8 mouse cellular contexts compared by ENCODE assay signal in genomic region chr9:48495548-48495932, GRCm38 (mm10). TPM values are rescaled to one million over a fixed set of nuclear protein-coding genes. Genes with fewer than 3 reads are reported as not detected.
DNase-seq lines count a peak whose midpoint lies in the region; ATAC-seq and TF ChIP-seq lines count a peak whose summit lies in the region.

No protein-coding gene starts in this region.

- WGBS in heart, embryonic 12.5 days = 4% methylated on average over 34 of the region's 34 CpGs
- WGBS in forebrain, embryonic 13.5 days = 2% methylated on average over 34 of the region's 34 CpGs
- WGBS in liver, embryonic 13.5 days (ENCODE audit: insufficient replicate concordance) = 3% methylated on average over 34 of the region's 34 CpGs
- 5% methylated on average over 34 of the region's 34 CpGs for WGBS in stomach, postnatal 0 days

- peaks cover 20% of the 10 kb centered on the region for H3K4me1 ChIP-seq in heart, embryonic 12.5 days (replicated peaks)
- peaks cover 22% of the 10 kb centered on the region for H3K4me1 ChIP-seq in forebrain, embryonic 13.5 days
- H3K4me1 ChIP-seq in liver, embryonic 13.5 days (replicated peaks) = peaks cover 28% of the 10 kb centered on the region
- H3K4me1 ChIP-seq in stomach, postnatal 0 days (replicated peaks; ENCODE audit: control insufficient read depth, insufficient read depth) = 0 out of 2 replicates have a peak, but pooled peaks cover 3% of the 10 kb centered on the region

- peak overlapping the region; percentile 97 for H3K4me3 ChIP-seq in heart, embryonic 12.5 days
- H3K4me3 ChIP-seq in forebrain, embryonic 13.5 days = peak overlapping the region; percentile 81
- H3K4me3 ChIP-seq in liver, embryonic 13.5 days (replicated peaks) = peak overlapping the region; percentile 93
- peak overlapping the region; percentile 93 for H3K4me3 ChIP-seq in stomach, postnatal 0 days (ENCODE audit: low read depth, low read length)

- peak overlapping the region; percentile 96 for H3K9ac ChIP-seq in heart, embryonic 12.5 days
- peak overlapping the region; percentile 91 for H3K9ac ChIP-seq in forebrain, embryonic 13.5 days
- H3K9ac ChIP-seq in liver, embryonic 13.5 days = peak overlapping the region; percentile 95
- H3K9ac ChIP-seq in stomach, postnatal 0 days (ENCODE audit: low read length) = peak overlapping the region; percentile 94

- no peak for DNase-seq in heart, postnatal 4 days
- peak; percentile 48 for DNase-seq in ES-CJ7 (ENCODE audit: low read depth, low spot score)
- no peak for DNase-seq in liver, embryonic 13.5 days
- no peak for DNase-seq in stomach, postnatal 0 days (ENCODE audit: low spot score)
- no peak for DNase-seq in gastrocnemius, adult 18-20 months (ENCODE audit: low spot score)
- no peak for DNase-seq in cerebellum, adult 18-20 months

- H3K9me3 ChIP-seq in heart, embryonic 12.5 days (replicated peaks) = no peaks in the 10 kb centered on the region
- H3K9me3 ChIP-seq in forebrain, embryonic 13.5 days (replicated peaks) = no peaks in the 10 kb centered on the region
- H3K9me3 ChIP-seq in liver, embryonic 13.5 days (replicated peaks) = no peaks in the 10 kb centered on the region
- no peaks in the 10 kb centered on the region for H3K9me3 ChIP-seq in stomach, postnatal 0 days (ENCODE audit: control insufficient read depth, low read length)

- H3K4me2 ChIP-seq in heart, embryonic 12.5 days = peak overlapping the region; percentile 83
- peak overlapping the region; percentile 87 for H3K4me2 ChIP-seq in forebrain, embryonic 13.5 days
- peak overlapping the region; percentile 86 for H3K4me2 ChIP-seq in liver, embryonic 13.5 days
- H3K4me2 ChIP-seq in stomach, postnatal 0 days (replicated peaks; ENCODE audit: low read depth) = peak overlapping the region; percentile 80

- ATAC-seq in heart, embryonic 12.5 days (ENCODE audit: insufficient number of reproducible peaks, low FRiP score) = peak; percentile 65; the same call in 1 of the 2 replicates
- ATAC-seq in forebrain, embryonic 13.5 days = peak; percentile 47
- peak; percentile 56 for ATAC-seq in liver, embryonic 13.5 days (ENCODE audit: low read depth)
- ATAC-seq in stomach, postnatal 0 days (ENCODE audit: low FRiP score, low TSS enrichment) = peak; percentile 60

- H3K27me3 ChIP-seq in heart, embryonic 12.5 days (replicated peaks) = 0 out of 2 replicates have a peak, but pooled peaks cover 12% of the 10 kb centered on the region
- no peaks in the 10 kb centered on the region for H3K27me3 ChIP-seq in forebrain, embryonic 13.5 days
- no peaks in the 10 kb centered on the region for H3K27me3 ChIP-seq in liver, embryonic 13.5 days
- no peaks in the 10 kb centered on the region for H3K27me3 ChIP-seq in stomach, postnatal 0 days (ENCODE audit: control insufficient read depth, insufficient read depth, low read length)

- no peak for TF ChIP-seq CTCF in stomach, postnatal 0 days (IDR thresholded peaks at IDR 0.05; ENCODE audit: low read depth)

- peaks cover 23% of the 10 kb centered on the region for H3K36me3 ChIP-seq in heart, embryonic 12.5 days
- H3K36me3 ChIP-seq in forebrain, embryonic 13.5 days (ENCODE audit: poor library complexity, severe bottlenecking) = peaks cover 24% of the 10 kb centered on the region
- peaks cover 31% of the 10 kb centered on the region for H3K36me3 ChIP-seq in liver, embryonic 13.5 days
- peaks cover 13% of the 10 kb centered on the region for H3K36me3 ChIP-seq in stomach, postnatal 0 days (ENCODE audit: control insufficient read depth, insufficient read depth, low read length)

- no peak for TF ChIP-seq EP300 in stomach, postnatal 0 days (optimal IDR thresholded peaks at IDR 0.05)

- H3K27ac ChIP-seq in heart, embryonic 12.5 days (ENCODE audit: poor library complexity, severe bottlenecking) = peak overlapping the region; percentile 91
- H3K27ac ChIP-seq in forebrain, embryonic 13.5 days = peak overlapping the region; percentile 92
- H3K27ac ChIP-seq in liver, embryonic 13.5 days = peak overlapping the region; percentile 87
- H3K27ac ChIP-seq in stomach, postnatal 0 days (replicated peaks) = peak overlapping the region; percentile 91

RNA-seq across cellular contexts. Expression of gene Gm5617, which starts 0.3 kb away (rescaled TPM):
- polyA plus RNA-seq in heart, embryonic 12.5 days (2016; fragmentation: Nextera tagmentation; extraction: Ambion mirVana) = 33.4 and 33.8 TPM in 2 replicates
- 10 to 100 TPM; 20.5 to 21.2 TPM for total RNA-seq in heart, postnatal 4 days (2021)
- polyA plus RNA-seq in forebrain, embryonic 13.5 days (2015; fragmentation: Nextera tagmentation; extraction: Ambion mirVana) = 35.1 and 41.5 TPM in 2 replicates
- 16.2 and 17.3 TPM in 2 replicates for polyA plus RNA-seq in liver, embryonic 13.5 days (2015; fragmentation: Nextera tagmentation; extraction: Ambion mirVana)
- polyA plus RNA-seq in stomach, postnatal 0 days (2015; fragmentation: Nextera tagmentation; extraction: Ambion mirVana) = 49.6 and 50.4 TPM in 2 replicates
- total RNA-seq in gastrocnemius, adult 18-20 months (2021) = 1 to 10 TPM; 9.5 to 9.8 TPM

RNA-seq across cellular contexts. Expression of gene Rbm7, which starts 0.4 kb away (rescaled TPM):
- 86.0 and 91.2 TPM in 2 replicates for polyA plus RNA-seq in heart, embryonic 12.5 days (2016; fragmentation: Nextera tagmentation; extraction: Ambion mirVana)
- 10 to 100 TPM; 36.7 to 41.2 TPM for total RNA-seq in heart, postnatal 4 days (2021)
- polyA plus RNA-seq in forebrain, embryonic 13.5 days (2015; fragmentation: Nextera tagmentation; extraction: Ambion mirVana) = 122 TPM in 2 replicates
- 65.7 and 76.7 TPM in 2 replicates for polyA plus RNA-seq in liver, embryonic 13.5 days (2015; fragmentation: Nextera tagmentation; extraction: Ambion mirVana)
- 86.8 and 87.9 TPM in 2 replicates for polyA plus RNA-seq in stomach, postnatal 0 days (2015; fragmentation: Nextera tagmentation; extraction: Ambion mirVana)
- 10 to 100 TPM; 13.5 to 15.5 TPM for total RNA-seq in gastrocnemius, adult 18-20 months (2021)

RNA-seq across cellular contexts. Expression of gene Rexo2, which starts 15.1 kb away (rescaled TPM):
- 96.4 and 102 TPM in 2 replicates for polyA plus RNA-seq in heart, embryonic 12.5 days (2016; fragmentation: Nextera tagmentation; extraction: Ambion mirVana)
- total RNA-seq in heart, postnatal 4 days (2021) = 10 to 100 TPM; 60.3 to 62.1 TPM
- polyA plus RNA-seq in forebrain, embryonic 13.5 days (2015; fragmentation: Nextera tagmentation; extraction: Ambion mirVana) = 99.8 and 105 TPM in 2 replicates
- polyA plus RNA-seq in liver, embryonic 13.5 days (2015; fragmentation: Nextera tagmentation; extraction: Ambion mirVana) = 153 and 162 TPM in 2 replicates
- polyA plus RNA-seq in stomach, postnatal 0 days (2015; fragmentation: Nextera tagmentation; extraction: Ambion mirVana) = 152 and 172 TPM in 2 replicates
- 10 to 100 TPM; 65.9 to 69.0 TPM for total RNA-seq in gastrocnemius, adult 18-20 months (2021)
